Mouse (Mus musculus) urinary bladder, postnatal 10 days (tissue): ENCODE results near the gene Tnfrsf1b.
A peak's percentile ranks its signal among the peaks of the same experiment; 100 is the strongest.

Experiments used
- DNase-seq: peaks from one replicate; pipeline ENCODE4 v3.0.0; 2022; ENCODE audit warnings: low spot score

The Tnfrsf1b gene

DNA sequence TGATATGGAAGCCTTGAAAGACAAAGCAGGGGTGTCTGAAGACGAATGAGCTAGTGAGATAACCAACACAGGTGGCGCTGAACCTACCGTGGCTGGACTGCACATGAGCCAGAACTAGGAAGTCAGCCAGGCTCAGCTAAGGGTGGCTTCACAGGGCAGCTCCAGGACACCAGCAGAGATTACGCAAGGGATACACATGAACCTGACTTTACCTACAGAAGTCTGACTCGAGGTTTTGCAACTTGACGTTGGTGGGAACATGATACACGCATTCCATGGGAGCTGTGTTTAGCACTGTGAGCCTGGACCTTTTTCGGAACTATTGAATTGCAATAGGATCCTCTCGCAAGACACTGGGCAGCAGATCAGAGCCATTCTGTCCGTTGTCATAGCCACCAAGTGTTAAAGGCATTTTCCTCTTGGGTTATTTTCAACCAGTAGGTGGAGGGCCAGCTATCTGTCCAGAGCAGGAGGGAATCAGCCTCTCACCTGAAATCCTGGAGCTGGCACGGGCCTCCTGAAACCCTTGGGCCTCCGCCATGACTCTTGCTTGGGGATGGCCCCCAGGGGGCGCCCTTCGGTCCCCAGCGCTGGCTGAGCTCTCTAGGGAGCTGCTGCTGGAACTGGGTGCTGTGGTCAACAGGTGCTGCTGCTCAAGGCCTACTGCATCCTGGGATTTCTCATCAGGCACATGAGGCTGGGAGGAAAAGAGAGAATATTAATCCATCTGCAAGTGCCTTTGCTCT, 27.3 kb downstream of the Tnfrsf1b start:
- no peak for DNase-seq

GRCm38 (mm10) chr4:145217837-145218236, 28.8 kb downstream of the Tnfrsf1b start:
- no peak for DNase-seq

DNA sequence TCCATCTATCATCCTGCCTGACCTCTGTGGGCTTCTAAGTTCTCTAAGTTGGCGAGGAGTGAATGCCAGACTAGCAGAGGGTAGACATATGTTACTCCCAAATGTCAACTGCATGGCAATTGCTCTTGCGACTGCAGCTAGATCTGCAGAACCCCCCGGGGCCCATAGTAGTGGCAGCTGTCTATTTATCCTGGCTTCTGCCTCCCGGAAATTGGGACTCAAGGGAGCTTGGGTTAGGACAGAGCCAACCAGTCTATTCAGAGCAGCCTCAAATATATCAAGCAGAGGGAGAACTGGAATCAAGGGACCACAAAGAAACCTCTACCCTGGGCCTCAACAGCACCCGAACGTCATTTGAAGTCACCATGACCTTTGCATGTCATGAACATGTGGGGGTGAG, 29.6 kb downstream of the Tnfrsf1b start:
- no peak for DNase-seq

- DNase-seq = no peak
Measured at GRCm38 (mm10) chr4:145215396-145215795, 31.3 kb downstream of the Tnfrsf1b start.

DNA sequence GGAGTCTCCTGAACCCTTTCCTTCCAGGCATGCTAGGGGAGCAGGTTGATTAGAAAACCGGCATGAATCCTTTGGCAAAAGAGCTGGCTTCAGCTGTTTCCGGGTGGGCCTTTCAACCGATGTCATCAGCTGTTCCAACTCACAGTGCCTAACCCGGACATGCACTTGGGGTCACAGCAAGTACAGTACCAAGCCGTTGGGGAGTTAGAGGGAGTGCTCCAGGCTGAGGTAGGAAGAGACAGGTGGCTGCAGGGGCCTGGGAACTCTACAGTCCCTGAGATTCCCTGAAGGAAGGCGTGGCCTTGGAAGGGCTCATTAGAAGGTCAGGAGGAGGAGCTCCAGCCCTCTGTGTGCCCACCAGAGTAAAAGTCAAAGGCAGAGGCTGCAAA, 31.9 kb downstream of the Tnfrsf1b start:
- DNase-seq = no peak

- peak; percentile 76 for DNase-seq
Measured at GRCm38 (mm10) chr4:145213999-145214785, 32.5 kb downstream of the Tnfrsf1b start.

DNA sequence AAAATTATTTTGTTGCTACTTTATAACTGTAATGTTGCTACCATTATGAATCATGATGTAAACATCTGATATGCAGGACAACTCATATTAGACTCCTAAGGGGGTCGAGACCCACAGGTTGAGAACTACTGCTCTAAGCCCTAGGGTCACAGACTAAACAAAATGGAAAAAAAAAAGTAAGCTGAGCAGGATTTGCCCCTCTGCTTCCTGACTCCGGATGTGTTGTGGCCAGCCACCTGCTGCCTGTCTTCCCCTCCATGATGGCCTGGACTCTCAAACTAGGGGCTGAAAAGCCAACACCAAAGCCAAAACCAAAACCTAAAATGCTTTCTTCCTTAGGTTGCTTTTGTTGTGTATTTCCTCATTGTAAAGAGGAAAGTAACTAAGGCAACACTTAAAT, 35.6 kb downstream of the Tnfrsf1b start:
- no peak for DNase-seq

DNA sequence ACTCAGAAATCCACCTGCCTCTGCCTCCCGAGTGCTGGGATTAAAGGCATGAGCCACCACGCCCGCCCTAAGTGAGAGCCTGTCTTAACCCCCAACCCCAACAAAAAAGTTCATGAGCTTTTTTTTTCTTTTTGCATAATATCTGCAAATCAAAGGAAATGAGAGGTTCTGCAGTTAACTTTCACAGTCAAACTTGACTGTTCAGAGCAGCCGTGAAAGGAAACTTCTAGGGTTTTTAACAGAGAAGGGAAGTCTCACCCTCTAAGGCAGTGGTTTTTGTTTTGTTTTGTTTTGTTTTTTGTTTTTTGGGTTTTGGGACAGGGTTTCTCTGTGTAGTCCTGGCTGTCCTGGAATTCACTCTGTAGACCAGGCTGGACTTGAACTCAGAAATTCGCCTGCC, 36.1 kb downstream of the Tnfrsf1b start:
- DNase-seq = no peak

DNA sequence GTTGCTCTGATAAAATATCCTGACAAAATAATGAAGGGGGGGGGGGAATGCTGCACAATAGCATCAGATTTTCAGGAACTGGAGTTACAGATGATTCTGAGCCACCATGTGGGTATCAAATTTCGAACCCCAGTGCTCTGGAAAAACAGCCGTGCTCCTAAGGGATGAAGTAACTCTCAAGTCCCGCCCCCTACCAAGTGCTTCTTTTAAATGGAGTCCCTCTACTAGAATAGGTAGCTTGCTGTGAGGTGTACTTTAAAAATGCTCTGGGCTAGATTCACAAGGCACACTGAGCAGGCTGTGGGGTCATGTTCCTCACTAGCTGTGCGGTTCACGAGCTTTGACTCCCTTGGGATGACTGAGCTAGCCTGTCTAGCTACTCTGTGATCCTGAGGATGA, 37.0 kb downstream of the Tnfrsf1b start:
- no peak for DNase-seq

GRCm38 (mm10) chr4:145209076-145209689, 37.5 kb downstream of the Tnfrsf1b start:
- DNase-seq = no peak

DNA sequence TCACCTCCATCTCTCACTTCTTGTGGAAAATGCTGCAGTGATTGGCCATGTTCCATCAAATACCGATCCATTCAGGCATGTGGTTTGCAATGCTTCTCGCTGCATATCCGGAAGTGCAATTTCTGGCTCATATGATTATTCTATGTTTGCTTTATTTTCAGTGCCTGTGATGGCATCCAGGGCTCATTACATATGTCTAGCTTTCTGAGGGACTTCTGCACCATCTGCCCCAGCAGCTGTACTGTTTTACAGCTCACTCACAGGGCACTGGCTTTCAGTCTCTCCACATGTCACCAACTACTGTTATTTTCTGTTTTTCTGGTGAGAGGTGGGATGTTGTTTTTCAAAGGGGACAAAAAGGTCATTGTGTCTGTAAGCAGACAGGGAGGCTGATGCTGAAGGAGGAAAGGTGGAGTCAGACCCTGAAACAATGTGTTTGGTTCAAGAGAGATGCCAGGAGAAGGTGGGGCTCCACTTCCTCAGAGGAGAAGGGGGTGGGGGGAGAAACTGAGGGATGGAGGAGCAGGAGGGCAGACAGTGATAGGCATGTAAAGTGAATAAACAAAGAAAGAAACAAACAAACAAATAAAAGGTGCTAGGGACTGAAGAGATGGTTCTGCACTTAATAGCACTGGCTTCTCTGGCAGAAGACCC, 38.8 kb downstream of the Tnfrsf1b start:
- no peak for DNase-seq

DNA sequence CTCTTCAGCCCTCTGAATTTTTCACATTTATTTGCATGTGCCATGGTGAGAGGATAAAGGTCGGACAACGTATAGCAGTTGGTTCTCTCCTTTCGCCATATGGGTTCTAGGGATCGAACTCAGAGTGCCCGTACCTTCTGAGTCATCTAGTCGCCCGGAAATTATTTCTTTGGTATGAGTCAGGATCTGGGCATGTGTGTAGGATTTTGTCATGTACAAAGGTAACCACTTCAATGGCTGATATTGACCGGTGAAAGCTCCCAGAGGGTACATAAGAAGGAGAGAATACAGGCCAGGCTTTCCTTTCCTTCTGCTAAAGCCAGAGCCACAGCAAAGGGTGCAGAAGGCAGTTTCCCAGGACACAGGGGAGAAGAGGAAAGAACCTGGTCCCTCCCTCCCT, 41.9 kb downstream of the Tnfrsf1b start:
- no peak for DNase-seq

DNA sequence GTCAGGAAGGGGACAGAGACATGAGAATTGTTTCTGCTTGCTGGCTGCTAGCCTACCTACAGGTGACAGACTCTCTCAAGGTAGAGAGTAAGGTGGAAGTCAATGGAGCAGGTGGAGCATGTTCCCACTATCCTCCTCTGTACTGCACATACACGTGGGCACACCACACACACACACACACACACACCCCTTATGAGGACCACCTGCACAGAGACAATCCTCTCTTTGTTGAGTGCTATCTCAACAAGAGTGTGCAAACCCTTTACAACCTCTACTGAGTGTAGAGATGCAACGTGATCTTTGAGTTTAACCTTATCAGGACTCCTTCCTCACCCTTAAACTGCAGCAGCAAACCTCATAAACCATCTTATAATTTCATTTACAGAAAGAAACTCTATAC, 43.4 kb downstream of the Tnfrsf1b start:
- DNase-seq = no peak

DNA sequence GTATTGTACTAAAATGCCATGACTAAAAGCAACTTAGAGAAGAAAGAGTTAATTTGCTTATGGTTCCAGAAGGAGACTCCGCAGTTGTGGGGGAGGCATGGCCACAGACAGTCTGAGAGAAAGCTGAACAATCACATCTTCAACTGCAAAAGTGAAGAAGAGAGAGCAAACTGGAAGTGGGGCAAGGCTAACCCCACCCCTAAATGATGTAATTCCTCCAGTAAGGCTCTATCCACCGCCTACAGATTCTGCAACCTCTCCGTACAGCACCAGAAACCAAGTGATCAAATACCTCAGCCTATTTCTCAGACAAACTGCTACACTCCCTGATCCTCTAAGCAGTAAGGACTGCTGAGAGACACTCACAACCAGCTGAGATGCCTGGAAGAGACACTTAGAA, 45.2 kb downstream of the Tnfrsf1b start:
- no peak for DNase-seq

DNA sequence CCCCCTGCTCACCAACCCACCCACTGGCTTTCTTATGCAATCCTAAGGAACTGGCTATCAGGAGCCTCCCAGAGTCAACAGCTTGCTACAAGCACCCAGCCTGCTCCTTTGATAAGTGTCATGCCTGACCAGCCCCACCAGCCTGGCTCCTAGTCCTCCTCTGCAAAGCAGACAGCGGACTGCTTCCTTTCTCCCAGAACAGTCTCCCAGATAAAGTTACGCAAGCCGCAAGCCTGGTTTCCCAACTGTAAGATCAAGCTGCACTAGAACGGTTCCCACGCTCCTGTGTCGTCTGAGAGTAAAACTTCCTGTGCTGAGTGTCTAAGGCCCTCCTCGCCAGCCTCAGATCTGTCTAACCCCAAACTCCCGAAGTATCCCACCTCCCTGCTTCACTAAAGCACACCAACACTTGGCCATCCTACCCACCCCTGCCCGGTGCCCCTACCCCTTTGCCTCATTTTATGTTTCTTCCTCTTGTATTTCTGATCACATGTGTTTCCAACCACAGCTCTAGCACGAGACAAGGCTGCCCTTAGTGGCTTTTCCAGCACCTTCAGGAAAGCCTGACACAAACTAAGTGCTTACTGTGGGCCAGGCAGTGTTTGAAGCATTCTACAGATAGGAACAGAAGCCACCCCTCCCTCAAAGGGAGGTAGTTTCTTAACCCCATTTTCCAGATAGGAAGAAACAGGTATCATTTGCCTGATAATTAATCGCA, 46.5 kb downstream of the Tnfrsf1b start:
- no peak for DNase-seq

DNA sequence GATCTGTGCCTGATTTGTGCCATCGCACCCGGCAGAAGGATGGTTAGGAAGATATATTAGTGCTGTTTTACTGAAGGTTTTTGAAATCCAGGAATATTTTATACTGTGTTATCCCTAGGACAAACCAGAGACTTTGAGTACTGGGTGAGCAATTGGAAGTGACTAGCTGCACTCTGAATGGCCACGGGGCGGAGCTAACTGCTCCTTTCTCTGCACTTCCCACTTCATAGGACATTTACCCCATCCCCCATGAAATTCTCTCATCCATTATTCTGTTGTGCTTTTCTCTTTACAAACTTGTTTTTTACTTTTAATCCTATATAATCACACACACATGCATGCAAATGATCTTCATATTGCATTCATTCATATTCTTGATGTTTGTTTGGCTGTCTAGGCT, 50.1 kb downstream of the Tnfrsf1b start:
- no peak for DNase-seq

GRCm38 (mm10) chr4:145195172-145195571, 51.5 kb downstream of the Tnfrsf1b start:
- no peak for DNase-seq

- DNase-seq = peak; percentile 81
Measured at GRCm38 (mm10) chr4:145194559-145195162, 52.0 kb downstream of the Tnfrsf1b start, which contains the start of gene Vps13d. TSS of gene Vps13d (minus strand) at chr4:145195005.

- no peak for DNase-seq
Measured at GRCm38 (mm10) chr4:145193991-145194511, 52.6 kb downstream of the Tnfrsf1b start.

DNA sequence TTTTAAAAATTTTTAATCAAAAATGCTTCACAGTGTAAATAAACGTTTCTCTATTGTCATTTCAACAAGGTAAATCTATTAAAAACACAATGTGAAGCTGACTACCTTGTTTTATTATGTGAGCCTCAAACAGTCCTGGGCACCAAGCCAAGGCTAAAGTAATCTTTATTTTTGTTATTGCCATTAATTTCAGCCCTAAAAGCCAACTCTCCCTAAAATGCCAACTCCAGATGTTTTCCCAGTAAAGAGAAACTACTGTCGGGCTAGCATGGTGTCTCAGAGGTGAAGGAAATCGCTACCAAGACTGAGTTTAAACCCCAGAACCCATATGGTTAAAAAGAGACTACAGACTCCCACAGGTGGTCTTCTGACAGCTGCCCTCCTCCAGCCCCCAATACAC, 53.3 kb downstream of the Tnfrsf1b start:
- DNase-seq = no peak

- no peak for DNase-seq
Measured at GRCm38 (mm10) chr4:145192686-145193085, 54.0 kb downstream of the Tnfrsf1b start.
